Mouse (Mus musculus) liver, postnatal 0 days (tissue): ENCODE measurements at regions not wholly inside any gene's neighbourhood (a gene's known extent, or its start where the extent isn't known, plus 50 kb on each side); places are given as distances from the start of the nearest gene placed in this dataset.

Source experiments
- CTCF ChIP-seq: sonication (generic); IDR thresholded peaks from 2 replicates; pipeline ENCODE4 v1.5.1; 2016; ENCODE audit warnings: antibody characterized with exemption, low read depth
- EP300 ChIP-seq: IDR thresholded peaks from 2 replicates; pipeline ENCODE4 v1.6.1; 2016; ENCODE audit warnings: antibody characterized with exemption, low read depth, mild to moderate bottlenecking

- TF ChIP-seq CTCF (no peak), EP300 (no peak)
These were observed 209.0 kb upstream of the Neil3 start for GRCm38 (mm10) chr8:53847821-53848220.
